Mouse (Mus musculus): ENCODE results near the gene Lrrc71. TPM values are rescaled to one million over a fixed set of nuclear protein-coding genes. Genes with fewer than 3 reads are reported as not detected.

Gene Lrrc71
- polyA plus RNA-seq (2012; fragmentation: generic; extraction: Trizol), result 0.01 TPM

GRCm38 (mm10) chr3:87748431-87748830, at the start of gene Lrrc71:
Lrrc71 (minus strand) TSS chr3:87748625.
- no peak within 1 kb of the TSS for H3K4me2 ChIP-seq (ENCODE audit: low read depth)
- H3K27me3 ChIP-seq (ENCODE audit: control insufficient read depth, insufficient read depth, insufficient read length), result peaks cover 3% of the 10 kb centered on the region
- H3K4me3 ChIP-seq, result no peak within 1 kb of the TSS
- no peaks in the 10 kb centered on the region for H3K79me2 ChIP-seq (ENCODE audit: control insufficient read depth, insufficient read depth)
- H3K36me3 ChIP-seq (ENCODE audit: control insufficient read depth, insufficient read depth), result no peaks in the 10 kb centered on the region
- no peak for TF ChIP-seq CEBPB (IDR thresholded peaks at IDR 0.05; ENCODE audit: insufficient read depth, poor library complexity, severe bottlenecking)
- no peak for TF ChIP-seq TCF3 (IDR thresholded peaks at IDR 0.05; ENCODE audit: insufficient read length, low read depth)
- no peak for TF ChIP-seq USF1 (IDR thresholded peaks at IDR 0.05; ENCODE audit: low read depth)
- TF ChIP-seq E2F4 (IDR thresholded peaks at IDR 0.05; ENCODE audit: insufficient read depth), result no peak
- TF ChIP-seq POLR2AphosphoS2 (IDR thresholded peaks at IDR 0.05; ENCODE audit: insufficient read length, low read depth), result no peak
- TF ChIP-seq POLR2A (IDR thresholded peaks at IDR 0.05; ENCODE audit: insufficient read length, low read depth), result no peak
- no peak for TF ChIP-seq MAX (IDR thresholded peaks at IDR 0.05; ENCODE audit: low read depth)
- no peak for TF ChIP-seq MYOD1 (IDR thresholded peaks at IDR 0.05; ENCODE audit: control insufficient read depth in 1 of 3, insufficient read length in 2 of 3, low read depth in 2 of 3)
- no peak for TF ChIP-seq MYOG (IDR thresholded peaks at IDR 0.05; ENCODE audit: control insufficient read depth in 1 of 3, insufficient read depth in 1 of 3, insufficient read length in 2 of 3, low read depth in 2 of 3)
- no peak for TF ChIP-seq SRF (IDR thresholded peaks at IDR 0.05; ENCODE audit: control insufficient read depth, insufficient read length, low read depth)
- no peak for TF ChIP-seq TCF12 (IDR thresholded peaks at IDR 0.05; ENCODE audit: insufficient read depth, poor library complexity, severe bottlenecking)
- no peak within 1 kb of the TSS for H3ac ChIP-seq (ENCODE audit: control insufficient read depth, insufficient read length)

GRCm38 (mm10) chr3:87796736-87797334, 48.4 kb upstream of the Lrrc71 start, which contains the start of gene Insrr:
Insrr (plus strand) TSS chr3:87796951.
- H3K79me2 ChIP-seq (ENCODE audit: control insufficient read depth, insufficient read depth), result no peaks in the 10 kb centered on the region
- TF ChIP-seq SRF (IDR thresholded peaks at IDR 0.05; ENCODE audit: control insufficient read depth, insufficient read length, low read depth) (no peak), POLR2AphosphoS2 (IDR thresholded peaks at IDR 0.05; ENCODE audit: insufficient read length, low read depth) (no peak), POLR2A (IDR thresholded peaks at IDR 0.05; ENCODE audit: insufficient read length, low read depth) (no peak), USF1 (IDR thresholded peaks at IDR 0.05; ENCODE audit: low read depth) (no peak), TCF12 (IDR thresholded peaks at IDR 0.05; ENCODE audit: insufficient read depth, poor library complexity, severe bottlenecking) (no peak), TCF3 (IDR thresholded peaks at IDR 0.05; ENCODE audit: insufficient read length, low read depth) (no peak), MYOG (IDR thresholded peaks at IDR 0.05; ENCODE audit: control insufficient read depth in 1 of 3, insufficient read depth in 1 of 3, insufficient read length in 2 of 3, low read depth in 2 of 3) (no peak), REST (IDR thresholded peaks at IDR 0.05; ENCODE audit: insufficient read depth, insufficient read length) (no peak), CEBPB (IDR thresholded peaks at IDR 0.05; ENCODE audit: insufficient read depth, poor library complexity, severe bottlenecking) (no peak), MAX (IDR thresholded peaks at IDR 0.05; ENCODE audit: low read depth) (no peak)
- H3K4me3 ChIP-seq, result no peak within 1 kb of the TSS
- H3ac ChIP-seq (ENCODE audit: control insufficient read depth, insufficient read length), result no peak within 1 kb of the TSS
- H3K36me3 ChIP-seq (ENCODE audit: control insufficient read depth, insufficient read depth), result no peaks in the 10 kb centered on the region
- H3K27me3 ChIP-seq (ENCODE audit: control insufficient read depth, insufficient read depth, insufficient read length), result peaks cover 83% of the 10 kb centered on the region
- H3K4me2 ChIP-seq (ENCODE audit: low read depth), result no peak within 1 kb of the TSS

GRCm38 (mm10) chr3:87795336-87796277, 47.2 kb upstream of the Lrrc71 start:
- Histone ChIP-seq H3K4me3 (no peak overlapping the region), H3ac (ENCODE audit: control insufficient read depth, insufficient read length) (no peak overlapping the region), H3K79me2 (ENCODE audit: control insufficient read depth, insufficient read depth) (no peaks in the 10 kb centered on the region), H3K36me3 (ENCODE audit: control insufficient read depth, insufficient read depth) (no peaks in the 10 kb centered on the region), H3K27me3 (ENCODE audit: control insufficient read depth, insufficient read depth, insufficient read length) (peaks cover 81% of the 10 kb centered on the region), H3K4me2 (ENCODE audit: low read depth) (no peak overlapping the region)
- TF ChIP-seq POLR2A (IDR thresholded peaks at IDR 0.05; ENCODE audit: insufficient read length, low read depth) (no peak), CEBPB (IDR thresholded peaks at IDR 0.05; ENCODE audit: insufficient read depth, poor library complexity, severe bottlenecking) (peak; percentile 60; the same call in 1 of the 2 replicates)

- no peak within 1 kb of the TSS for H3K4me2 ChIP-seq (ENCODE audit: low read depth)
- H3K36me3 ChIP-seq (ENCODE audit: control insufficient read depth, insufficient read depth), result no peaks in the 10 kb centered on the region
- no peak for TF ChIP-seq MYOD1 (IDR thresholded peaks at IDR 0.05; ENCODE audit: control insufficient read depth in 1 of 3, insufficient read length in 2 of 3, low read depth in 2 of 3)
- TF ChIP-seq USF1 (IDR thresholded peaks at IDR 0.05; ENCODE audit: low read depth), result no peak
- no peak for TF ChIP-seq TCF12 (IDR thresholded peaks at IDR 0.05; ENCODE audit: insufficient read depth, poor library complexity, severe bottlenecking)
- no peak for TF ChIP-seq MAX (IDR thresholded peaks at IDR 0.05; ENCODE audit: low read depth)
- TF ChIP-seq POLR2AphosphoS2 (IDR thresholded peaks at IDR 0.05; ENCODE audit: insufficient read length, low read depth), result no peak
- no peak for TF ChIP-seq TCF3 (IDR thresholded peaks at IDR 0.05; ENCODE audit: insufficient read length, low read depth)
- no peak for TF ChIP-seq SRF (IDR thresholded peaks at IDR 0.05; ENCODE audit: control insufficient read depth, insufficient read length, low read depth)
- no peak for TF ChIP-seq MYOG (IDR thresholded peaks at IDR 0.05; ENCODE audit: control insufficient read depth in 1 of 3, insufficient read depth in 1 of 3, insufficient read length in 2 of 3, low read depth in 2 of 3)
- no peak for TF ChIP-seq REST (IDR thresholded peaks at IDR 0.05; ENCODE audit: insufficient read depth, insufficient read length)
- TF ChIP-seq CEBPB (IDR thresholded peaks at IDR 0.05; ENCODE audit: insufficient read depth, poor library complexity, severe bottlenecking), result no peak
- no peak for TF ChIP-seq POLR2A (IDR thresholded peaks at IDR 0.05; ENCODE audit: insufficient read length, low read depth)
- no peak for TF ChIP-seq E2F4 (IDR thresholded peaks at IDR 0.05; ENCODE audit: insufficient read depth)
- no peak within 1 kb of the TSS for H3K4me3 ChIP-seq
- peaks cover 81% of the 10 kb centered on the region for H3K27me3 ChIP-seq (ENCODE audit: control insufficient read depth, insufficient read depth, insufficient read length)
- H3K79me2 ChIP-seq (ENCODE audit: control insufficient read depth, insufficient read depth), result no peaks in the 10 kb centered on the region
- no peak within 1 kb of the TSS for H3ac ChIP-seq (ENCODE audit: control insufficient read depth, insufficient read length)
Observed at GRCm38 (mm10) chr3:87794922-87795325, 46.5 kb upstream of the Lrrc71 start, which contains the start of gene Ntrk1. Ntrk1 (minus strand) TSS chr3:87795162.
